Mouse (Mus musculus): ENCODE measurements at regions not wholly inside any gene's neighbourhood (a gene's known extent, or its start where the extent isn't known, plus 50 kb on each side); places are given as distances from the start of the nearest gene placed in this dataset.
A peak's percentile ranks its signal among the peaks of the same experiment; 100 is the strongest.

DNA sequence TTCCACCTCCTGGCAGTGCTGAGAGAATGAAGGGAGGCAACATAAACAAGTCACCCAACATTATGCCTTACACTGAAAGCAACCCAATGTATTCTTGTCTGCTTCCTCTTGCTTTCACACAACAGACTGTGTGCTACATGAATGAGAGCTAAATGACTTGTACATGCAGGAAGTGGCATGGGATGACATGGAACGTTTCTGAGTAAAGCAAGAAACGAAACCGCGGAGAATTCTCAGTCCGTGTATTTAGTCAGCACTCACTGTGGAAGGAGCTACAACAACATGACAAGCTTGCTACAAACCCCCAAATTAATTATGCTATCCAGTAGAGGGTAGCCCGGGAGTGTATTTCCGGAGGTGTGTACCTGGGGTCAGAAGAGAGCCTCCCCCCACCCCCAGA lies 349.4 kb upstream of the Fam92a start:
- no peak for DNase-seq

DNA sequence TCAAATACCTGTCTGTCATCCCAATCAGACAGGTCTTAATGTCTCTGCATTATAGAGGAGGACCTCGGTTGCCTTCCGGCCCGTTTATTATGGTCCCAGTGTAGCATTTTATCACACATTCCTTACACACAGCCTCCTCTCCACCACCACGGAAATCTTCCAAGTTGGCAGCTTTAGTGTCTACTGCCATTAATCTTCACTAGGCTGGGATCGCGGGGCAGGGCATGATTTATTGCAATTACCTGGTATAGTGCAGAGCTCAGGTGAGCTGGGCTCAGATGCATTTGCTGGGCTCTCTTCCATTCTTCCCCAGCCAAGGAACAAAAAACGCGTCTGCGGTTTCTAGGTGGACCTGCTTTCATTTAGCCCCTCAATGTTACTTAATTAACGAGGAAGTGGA lies 344.7 kb upstream of the Fam92a start:
- no peak for DNase-seq

DNA sequence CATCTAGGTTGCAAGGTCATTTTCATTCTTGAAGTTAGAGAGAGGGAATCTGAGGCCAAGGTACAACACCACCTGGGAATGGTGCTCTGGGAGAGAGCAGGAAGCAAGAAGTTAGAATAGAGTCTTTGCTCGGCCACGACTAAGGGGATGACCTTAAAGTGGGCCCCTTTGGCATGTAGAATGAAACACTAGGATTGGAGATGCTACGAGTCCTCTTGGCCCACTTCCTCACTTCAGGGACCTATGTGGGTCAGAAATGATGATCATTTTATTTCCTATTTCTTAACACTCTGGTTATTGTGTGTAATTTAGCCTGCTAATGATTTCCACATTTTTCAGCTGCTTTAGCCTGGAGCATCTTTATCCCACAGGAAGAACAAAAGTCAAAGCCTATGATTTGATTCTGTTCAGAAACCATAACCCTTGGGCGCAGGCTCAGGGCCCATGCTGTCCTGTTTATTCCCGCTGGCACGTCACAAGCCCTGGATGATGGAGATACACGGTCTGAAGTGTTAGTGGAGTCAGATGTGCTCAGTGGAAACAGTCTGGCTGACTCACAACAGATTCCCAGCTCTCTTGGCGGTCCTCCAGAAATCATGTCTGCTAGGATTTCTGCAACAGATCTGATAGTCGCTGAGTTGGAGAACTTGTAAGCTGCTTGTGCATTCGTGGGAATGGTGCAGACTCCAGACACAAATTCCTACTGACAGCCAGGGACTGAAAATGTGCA lies 340.0 kb upstream of the Fam92a start:
- peak; percentile 90 for DNase-seq

DNA sequence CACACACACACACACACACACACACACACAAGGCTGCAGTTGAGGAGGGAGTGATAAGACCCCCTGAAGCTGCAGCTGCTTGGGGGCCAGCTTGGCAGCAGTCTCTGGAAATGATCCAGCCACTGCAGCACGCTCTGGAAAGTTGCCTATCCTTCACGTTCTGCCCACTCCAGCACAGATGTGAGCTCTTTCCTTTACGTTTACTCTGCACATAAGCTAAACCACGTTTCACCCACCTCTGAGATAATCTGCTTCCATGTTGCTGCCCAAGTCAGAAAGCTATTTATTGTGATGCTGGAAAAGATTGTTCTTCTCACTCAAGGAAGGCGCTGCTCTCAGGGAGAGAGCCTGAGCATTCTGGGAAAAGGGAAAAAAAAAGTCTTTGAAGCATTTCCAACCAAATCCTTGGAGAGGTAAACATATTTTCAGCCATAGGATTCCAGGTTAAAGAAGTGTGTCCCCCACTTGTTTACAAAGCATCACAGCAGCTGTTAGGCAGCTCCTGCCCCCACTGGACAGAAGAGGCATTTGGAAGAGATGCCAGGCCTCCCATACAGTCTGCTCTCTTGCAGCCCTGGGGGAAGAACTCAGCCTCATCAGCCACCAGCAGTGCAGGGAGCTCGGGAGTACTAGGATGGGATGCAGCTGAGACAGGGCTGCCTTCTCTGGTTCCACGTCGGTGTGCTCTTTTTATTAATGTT lies 335.2 kb upstream of the Fam92a start:
- no peak for DNase-seq

DNA sequence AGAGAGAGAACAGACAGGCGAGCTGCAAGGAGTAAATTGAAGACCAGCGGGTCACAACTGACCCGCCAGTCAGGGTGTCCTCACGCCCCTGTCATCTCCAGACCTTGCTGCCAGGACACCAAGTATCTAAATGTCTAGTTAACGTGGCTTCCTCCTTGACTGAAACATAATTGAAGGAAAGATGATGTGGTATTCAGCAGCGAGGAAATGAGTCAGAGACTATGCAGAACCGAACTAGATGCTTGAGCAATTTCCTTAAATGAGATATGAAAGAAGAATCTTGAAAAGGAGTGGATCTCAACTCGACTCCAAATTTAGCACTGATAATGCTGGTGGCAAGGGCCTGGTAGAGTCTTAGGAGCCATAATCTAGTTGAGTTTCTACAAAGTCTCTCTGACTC lies 329.3 kb upstream of the Fam92a start:
- no peak for DNase-seq

DNA sequence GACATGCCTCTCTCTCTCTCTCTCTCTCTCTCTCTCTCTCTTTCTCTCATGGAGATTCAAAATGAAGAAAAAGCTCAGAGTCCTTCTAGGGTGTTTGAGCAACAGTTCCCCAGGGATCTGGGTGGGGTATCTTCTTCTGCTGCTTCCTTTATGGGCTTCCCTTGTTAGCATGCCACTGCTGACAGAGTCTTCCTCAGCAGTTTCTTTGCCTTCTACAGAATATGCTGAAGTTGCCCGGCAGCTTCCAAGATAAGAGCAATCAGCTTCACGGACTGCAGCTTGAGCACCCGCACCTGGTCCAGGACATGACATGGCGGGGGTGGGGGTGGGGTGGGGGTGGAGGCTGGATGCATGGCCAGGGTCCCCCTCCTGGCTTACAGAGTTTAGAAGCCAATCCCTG lies 326.6 kb upstream of the Fam92a start:
- DNase-seq: no peak

DNA sequence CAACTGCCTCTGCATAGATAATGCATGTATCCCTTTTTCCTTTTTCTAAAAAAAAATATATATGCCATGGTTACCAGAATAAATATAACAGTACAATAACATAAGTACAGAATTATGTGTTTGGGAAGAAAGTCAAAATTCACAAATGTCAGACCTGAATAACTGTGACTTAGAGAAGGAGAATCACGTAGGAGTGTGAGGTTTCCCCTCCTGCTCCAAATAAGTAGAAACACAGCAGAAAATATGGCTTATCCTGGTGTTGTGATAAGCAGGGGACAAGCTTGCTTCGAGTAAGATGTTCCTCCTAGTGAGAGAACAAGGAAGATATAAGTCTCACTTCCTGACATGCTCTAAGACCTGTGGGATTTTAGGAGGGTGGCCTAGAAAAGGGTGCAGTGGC lies 320.7 kb upstream of the Fam92a start:
- DNase-seq: no peak

DNA sequence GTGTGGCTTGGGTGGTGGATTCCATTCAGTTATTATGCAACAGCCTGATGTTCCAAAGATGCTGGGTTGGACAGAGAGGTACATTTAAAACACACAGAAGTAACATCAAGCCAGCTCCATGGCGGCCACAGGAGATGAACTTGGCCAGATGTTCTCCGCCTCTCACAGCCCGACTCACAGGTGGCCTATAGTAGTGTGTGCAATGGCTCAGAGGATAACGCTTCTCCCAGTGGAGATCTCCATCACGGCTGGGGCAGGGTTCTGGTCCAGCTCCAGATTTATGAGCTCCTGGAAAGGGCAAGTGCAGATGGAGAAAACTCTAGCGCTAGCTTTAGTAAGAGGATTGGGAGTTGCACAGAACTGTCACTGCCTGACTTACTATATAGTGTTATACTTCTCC lies 319.5 kb upstream of the Fam92a start:
- DNase-seq: no peak

DNA sequence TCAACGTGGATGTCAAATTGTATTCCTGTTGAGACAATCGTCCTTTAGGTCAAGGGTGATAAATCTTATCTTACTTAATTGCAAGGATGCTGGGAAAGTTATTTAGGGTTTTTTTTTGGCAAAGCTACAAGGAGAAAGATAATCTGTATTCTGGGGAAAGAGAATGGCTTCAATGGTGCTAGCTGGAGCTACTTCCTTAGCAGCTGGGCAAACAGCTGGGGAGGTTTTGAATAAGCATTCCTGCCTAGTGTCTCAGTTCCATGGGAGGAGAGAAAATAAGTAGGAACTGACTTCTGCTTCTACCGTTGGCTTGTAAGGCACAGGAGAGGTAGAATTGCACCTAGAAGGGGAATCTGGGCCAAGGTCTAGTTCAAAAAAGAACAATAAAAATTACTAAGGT lies 318.3 kb upstream of the Fam92a start:
- DNase-seq: no peak

DNA sequence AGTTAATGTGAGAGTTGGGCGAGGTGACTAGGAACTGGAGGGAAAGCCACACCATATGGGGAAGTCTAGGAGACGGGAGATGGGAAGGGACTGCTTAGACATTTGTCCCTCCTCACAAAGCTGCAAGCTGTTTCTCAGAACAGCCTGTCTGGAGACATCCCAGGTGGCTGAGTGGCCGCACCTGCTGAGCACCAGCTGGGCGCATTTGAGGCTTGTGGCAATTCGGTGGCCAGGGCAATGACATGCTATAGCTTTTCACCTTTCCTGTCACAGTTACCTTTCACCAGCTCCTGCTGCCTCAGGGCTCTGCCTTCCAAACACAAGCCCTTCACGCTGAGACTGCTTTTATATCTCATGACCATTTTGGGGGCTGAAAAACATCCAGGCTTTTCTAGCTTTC lies 317.5 kb upstream of the Fam92a start:
- no peak for DNase-seq

DNA sequence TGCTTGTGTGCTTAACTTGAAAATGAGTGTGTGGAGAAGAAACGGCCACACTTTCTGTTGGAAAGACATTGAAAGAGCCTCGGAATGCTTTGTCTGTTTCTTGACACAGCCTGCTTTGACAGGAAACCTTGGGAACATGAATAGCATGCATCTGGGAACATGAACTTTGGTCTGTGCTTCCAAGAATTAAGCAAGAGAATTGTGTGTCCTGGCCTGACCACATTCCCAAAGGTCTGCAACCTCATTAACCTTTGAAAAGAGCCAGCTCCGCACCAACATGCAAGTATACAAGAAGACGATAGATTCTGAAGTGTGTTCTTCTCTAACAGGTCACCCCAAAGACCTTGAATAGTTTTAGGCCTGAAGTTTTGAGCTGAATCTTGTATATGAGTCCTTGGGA lies 309.7 kb upstream of the Fam92a start:
- no peak for DNase-seq

DNA sequence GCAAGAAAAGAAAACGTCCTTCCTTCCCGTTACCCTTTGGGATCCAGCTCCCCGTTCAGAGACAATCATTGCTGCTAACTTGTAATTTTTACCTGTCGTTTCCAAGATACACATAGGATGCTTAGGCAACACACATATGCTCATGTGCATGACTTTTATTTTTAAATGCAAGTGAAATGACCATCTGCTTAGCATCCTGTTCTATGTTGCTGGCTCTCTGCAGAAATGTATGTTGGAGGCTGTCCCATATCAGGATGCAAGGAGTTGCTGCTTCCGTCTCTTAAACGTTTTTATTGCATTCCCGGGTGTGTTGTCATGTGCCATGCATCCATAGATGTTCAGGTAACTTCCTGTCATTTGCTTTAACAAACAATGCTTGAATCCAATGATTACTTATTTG lies 304.9 kb upstream of the Fam92a start:
- DNase-seq: no peak

DNA sequence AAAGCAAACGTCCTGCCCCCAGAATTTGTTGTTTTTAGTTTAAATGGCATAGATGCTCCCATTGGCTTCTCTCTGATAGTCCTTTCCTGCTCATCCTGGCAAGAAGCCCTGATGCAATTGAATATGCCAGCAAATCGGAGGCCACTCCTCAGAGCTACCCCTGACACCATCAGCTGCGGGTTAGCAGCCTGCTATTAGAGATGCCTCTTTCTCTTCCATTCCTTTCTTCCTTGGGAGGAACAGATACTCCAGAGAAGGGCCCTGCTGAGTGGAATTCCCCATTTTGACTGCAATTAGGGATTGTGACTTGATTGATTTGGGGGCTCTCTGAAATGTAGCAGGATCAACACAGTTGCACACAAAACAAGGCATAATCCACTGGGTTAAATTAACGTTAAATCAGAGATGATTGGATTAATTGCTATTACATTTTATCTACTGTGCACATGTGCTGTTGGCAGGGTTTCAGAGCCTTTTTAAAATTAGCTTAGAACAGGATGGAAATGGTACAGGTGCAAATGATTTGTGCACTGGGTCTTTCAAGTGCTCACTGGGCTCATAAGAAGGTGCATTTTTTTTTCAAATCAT lies 303.3 kb upstream of the Fam92a start:
- no peak for DNase-seq

DNA sequence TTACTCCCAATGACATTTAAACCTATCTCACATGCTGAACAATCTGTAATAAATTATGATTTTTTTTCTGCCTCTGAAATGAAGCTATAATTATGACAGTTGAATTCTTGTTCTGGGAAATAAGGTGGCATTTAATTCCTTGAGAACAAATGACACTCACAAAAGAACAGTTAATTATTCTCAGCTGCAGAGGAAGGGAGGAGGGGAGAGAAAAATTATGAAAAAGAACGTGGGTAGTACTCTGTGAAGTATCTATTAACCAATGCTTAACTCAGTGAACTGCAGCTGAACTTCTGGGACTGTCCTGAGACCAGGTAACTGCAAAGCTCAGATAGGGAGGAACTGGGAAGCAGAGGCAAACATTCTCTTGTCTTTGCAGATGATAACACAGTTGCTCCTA lies 302.6 kb upstream of the Fam92a start:
- no peak for DNase-seq

DNA sequence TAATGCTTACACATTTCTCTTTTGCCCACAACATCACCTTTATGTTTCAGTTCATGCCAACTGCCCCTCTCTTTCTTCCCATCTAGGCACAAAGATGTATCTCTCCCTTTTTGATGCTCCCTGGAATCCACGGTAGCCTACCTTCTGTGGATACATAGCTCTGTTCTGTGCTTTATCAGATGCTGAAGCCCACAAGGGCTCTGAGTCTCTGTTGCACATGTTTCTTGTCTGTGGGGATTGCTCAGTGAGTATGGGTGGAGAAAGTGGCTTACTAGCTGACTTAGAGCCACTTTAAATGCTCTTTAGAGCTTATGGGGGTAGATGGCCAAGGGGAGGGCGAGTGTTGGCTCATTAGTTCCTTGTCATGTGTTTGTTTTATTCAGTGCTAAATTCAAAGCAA lies 289.9 kb upstream of the Fam92a start:
- DNase-seq: no peak

DNA sequence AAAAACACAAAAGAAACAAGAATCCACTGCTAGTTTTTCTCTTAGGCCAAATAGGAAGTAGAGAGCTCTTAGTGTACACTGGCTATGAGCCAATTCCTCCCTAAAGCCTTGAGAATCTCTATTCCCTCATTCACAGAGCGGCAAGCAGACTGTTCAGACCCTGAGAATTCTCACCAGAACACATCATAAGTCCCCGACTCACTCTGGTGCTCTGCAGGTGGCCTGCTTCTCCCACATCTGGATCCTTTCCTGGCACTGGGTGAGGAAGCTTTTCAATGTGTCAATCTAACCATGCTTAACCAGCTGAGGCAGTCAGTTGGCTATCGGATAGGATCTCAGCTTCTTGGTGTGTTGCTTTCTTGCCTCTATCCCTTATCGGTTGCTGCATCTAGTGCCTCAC lies 289.4 kb upstream of the Fam92a start:
- no peak for DNase-seq

DNA sequence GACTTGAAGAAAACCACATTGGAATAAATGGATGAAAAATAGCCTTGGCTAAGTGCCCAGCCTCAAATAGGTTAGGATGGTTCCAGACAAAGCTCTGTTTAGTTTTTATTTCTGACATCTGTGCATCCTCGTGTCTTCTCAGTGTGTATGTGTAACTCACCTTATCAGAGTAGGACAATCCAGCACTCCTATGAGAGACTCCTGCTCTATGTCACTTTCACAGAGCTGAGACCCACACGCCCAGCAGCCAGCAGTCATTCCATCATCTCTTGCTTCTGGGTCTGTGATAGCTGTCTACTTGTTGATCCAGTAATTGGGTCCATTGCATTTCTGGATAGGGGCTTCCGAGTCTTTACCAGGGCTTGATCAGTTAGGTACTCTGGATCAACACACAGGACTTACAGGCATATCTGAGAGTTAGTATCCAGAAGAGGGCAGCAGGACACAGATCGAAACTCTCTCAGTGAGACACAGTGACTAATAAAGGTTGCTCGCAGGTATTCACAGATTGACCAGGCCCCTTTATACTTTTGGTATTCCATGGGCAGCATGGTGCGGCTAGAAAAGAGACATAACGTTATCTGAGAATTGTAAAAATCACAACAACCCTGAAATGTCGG lies 286.3 kb upstream of the Fam92a start:
- no peak for DNase-seq

DNA sequence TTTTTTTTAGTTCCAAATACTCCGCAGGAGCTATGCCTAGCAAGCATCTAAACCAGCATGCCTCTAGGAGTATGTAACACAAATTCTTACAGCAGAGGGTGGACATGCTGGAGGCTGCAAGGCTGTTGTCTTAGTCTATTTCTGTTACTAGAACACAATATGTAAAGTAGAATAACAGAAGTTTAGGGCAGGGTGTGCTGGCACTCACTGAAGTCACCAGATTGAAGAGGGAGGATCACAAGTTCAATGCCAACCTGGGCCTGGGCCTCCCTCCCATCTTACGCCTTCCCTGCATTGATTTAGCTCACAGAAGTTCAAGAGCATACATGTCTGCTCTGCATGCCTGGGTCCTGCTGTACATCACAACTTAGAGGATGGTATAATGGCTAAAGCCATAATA lies 280.3 kb upstream of the Fam92a start:
- DNase-seq: peak; percentile 62

DNA sequence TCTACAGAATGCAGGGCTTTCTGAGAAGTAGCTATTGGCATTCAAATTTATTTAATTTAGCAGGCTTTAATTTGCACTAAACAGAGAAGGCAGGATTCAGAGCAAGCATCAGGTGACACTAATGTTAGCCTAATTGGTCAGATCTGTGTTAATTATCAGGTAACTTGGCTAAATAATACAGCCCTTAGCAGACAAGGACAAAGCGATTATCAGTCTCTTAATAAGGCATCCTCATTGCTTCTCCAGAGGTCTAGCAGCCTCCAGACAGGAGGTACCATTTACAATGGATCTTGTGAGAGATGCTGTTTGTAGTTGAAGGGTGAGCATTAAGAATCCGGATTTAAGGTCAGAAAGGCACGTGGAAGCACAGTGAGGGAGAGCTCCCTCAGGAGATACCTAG lies 253.7 kb upstream of the Fam92a start:
- DNase-seq: no peak

DNA sequence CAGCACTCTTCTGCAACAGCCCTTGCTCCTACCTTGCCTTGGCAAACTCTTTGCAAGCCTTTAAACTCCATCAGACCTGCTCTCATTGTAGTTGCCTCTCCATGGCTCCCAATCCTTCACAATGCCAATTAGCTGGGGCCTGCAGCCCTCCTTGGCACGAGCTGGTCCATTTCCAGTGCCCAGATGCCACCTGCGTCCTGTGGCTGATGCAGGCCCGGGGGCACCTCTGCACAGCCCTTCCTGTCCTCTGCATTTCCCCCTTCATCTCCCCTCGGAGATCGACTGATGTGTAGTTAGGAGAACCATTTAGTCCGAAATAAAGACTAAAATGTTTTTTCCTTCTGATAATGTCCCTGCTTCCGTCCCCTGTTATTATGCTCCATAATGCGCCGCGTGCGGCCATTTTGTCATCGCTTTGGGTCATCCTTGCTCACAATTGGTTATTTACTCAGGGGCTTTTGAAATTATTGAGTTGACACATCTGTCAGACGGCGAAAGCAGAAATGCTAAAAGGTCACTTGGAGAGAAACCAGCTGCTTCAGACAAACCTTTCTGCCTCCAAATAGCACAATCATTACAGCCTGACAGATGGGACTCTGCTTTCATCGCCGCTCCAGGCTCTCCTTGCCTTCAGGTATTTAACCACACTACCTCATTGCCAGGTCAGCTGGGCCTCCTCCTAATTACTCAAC lies 250.0 kb upstream of the Fam92a start:
- no peak for DNase-seq

DNA sequence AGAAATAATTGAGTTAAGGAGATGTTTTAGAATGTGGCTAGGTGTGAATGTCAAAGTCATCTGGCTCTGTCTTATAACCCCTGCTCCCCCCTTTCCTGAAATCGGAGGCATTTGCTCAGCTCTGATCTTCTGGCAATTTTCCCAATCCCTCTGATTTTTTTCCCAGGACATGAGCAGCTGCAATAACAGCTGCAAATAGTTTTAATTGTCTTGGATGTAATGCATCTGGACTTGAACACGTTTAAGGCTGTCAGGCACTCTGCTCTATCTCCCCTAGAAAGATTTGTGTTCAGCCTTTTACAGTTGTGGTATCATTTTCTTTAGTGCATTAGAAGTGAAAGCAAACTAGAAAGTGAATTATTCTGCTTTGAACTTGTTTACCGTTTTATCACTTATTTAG lies 246.3 kb upstream of the Fam92a start:
- DNase-seq: no peak

DNA sequence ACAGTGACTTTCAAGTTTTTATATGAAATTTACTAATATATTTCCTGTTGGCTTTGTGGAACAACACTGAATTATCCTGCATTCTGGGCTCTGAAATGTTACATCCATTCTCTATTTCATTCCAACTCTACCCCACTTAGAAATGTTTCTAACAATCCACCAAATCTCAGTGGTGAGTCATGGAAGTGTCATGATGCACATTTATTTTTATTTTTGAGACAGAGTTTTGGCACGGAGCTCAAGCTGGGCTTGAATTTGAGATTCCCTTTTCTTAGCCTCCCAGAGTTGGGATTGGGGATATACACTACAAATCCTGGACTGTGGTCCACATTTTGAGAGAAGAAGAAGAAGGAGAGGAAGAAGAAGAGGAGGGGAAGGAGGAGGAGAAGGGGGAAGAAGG lies 223.5 kb upstream of the Fam92a start:
- no peak for DNase-seq

DNA sequence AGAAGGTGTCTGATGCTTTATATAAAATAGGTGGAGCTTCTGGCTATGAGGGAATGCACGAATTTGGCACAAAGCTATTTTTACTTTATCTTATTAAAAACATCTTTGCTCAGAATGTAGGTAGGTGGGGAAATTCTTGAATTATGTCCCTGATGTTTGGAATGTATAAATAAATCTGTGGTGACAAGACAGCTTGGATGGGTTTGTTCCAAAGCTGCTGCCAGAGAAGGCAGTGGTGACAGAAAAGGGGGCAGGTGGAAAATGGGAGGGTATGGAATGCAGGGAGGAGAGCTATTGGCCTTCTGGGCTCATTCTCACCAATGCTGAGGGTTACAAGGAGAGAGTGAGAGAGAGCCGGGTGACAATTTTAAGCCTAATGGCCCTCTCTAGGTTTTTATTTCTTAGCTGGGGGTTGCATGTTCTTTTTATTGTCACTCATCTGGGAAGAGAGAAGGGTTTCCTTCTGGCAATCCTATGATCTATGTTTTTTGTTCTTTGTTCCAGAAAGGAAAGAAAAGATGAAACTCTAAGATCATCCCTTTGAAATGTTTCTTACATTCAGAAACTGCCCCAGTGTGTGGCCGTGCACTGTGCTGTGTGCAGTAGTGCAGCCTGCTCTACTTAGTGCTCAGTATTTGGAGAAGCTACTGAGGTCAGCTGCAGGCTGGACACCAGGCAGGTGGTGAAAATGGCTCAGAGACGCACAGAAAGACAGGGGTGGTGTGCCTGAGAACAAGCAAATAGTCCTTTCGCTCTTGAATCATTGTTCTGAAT lies 205.2 kb upstream of the Fam92a start:
- DNase-seq: peak; percentile 24
